Mouse (Mus musculus): ENCODE measurements around the gene Ric1. TPM values are rescaled to one million over a fixed set of nuclear protein-coding genes. Genes with fewer than 3 reads are reported as not detected.

The Ric1 gene
- 11.2 and 11.8 TPM in 2 replicates for polyA plus RNA-seq (2015; fragmentation: Nextera tagmentation; extraction: Ambion mirVana)

- WGBS, result under 1% methylated on average over 65 of the region's 80 CpGs
- Histone ChIP-seq H3K4me2 (peak within 1 kb of the TSS; percentile 81), H3K36me3 (ENCODE audit: poor library complexity, severe bottlenecking) (no peaks in the 10 kb centered on the region), H3K9ac (peak within 1 kb of the TSS; percentile 88), H3K27ac (peak within 1 kb of the TSS; percentile 87), H3K4me1 (peaks cover 15% of the 10 kb centered on the region), H3K9me3 (replicated peaks) (no peaks in the 10 kb centered on the region), H3K4me3 (peak within 1 kb of the TSS; percentile 86), H3K27me3 (no peaks in the 10 kb centered on the region)
- ATAC-seq, result peak; percentile 98
These were observed at the start of gene Ric1 for GRCm38 (mm10) chr19:29521637-29522435. Gene Ric1 (plus strand): TSS chr19:29522282.

GRCm38 (mm10) chr19:29472424-29472823 is 49.7 kb upstream of the Ric1 start:
- no peaks in the 10 kb centered on the region for H3K27me3 ChIP-seq
- H3K4me1 ChIP-seq, result peaks cover 3% of the 10 kb centered on the region; the same call in 1 of the 2 replicates
- no peaks in the 10 kb centered on the region; the same call in 1 of the 2 replicates for H3K9me3 ChIP-seq (replicated peaks)
- no peaks in the 10 kb centered on the region for H3K36me3 ChIP-seq (ENCODE audit: poor library complexity, severe bottlenecking)
- H3K9ac ChIP-seq, result no peak overlapping the region
- no peak overlapping the region for H3K4me2 ChIP-seq
- WGBS, result 88% methylated on average over 8 of the region's 8 CpGs
- no peak for ATAC-seq
- H3K27ac ChIP-seq, result no peak overlapping the region
- no peak overlapping the region for H3K4me3 ChIP-seq

- no peak for ATAC-seq
- no peaks in the 10 kb centered on the region for H3K9me3 ChIP-seq (replicated peaks)
- H3K4me1 ChIP-seq, result peaks cover 3% of the 10 kb centered on the region; the same call in 1 of the 2 replicates
- H3K36me3 ChIP-seq (ENCODE audit: poor library complexity, severe bottlenecking), result no peaks in the 10 kb centered on the region
- H3K9ac ChIP-seq, result no peak overlapping the region
- no peak overlapping the region for H3K4me2 ChIP-seq
- H3K4me3 ChIP-seq, result no peak overlapping the region
- WGBS, result 86% methylated on average over 5 of the region's 5 CpGs
- no peak overlapping the region for H3K27ac ChIP-seq
- no peaks in the 10 kb centered on the region for H3K27me3 ChIP-seq
These were observed 49.1 kb upstream of the Ric1 start for GRCm38 (mm10) chr19:29472946-29473345.

- no peak overlapping the region for H3K9ac ChIP-seq
- H3K27ac ChIP-seq, result no peak overlapping the region
- no peak for ATAC-seq
- H3K4me2 ChIP-seq, result no peak overlapping the region
- 70% methylated on average over 2 of the region's 2 CpGs for whole genome bisulfite sequencing
- H3K36me3 ChIP-seq (ENCODE audit: poor library complexity, severe bottlenecking), result no peaks in the 10 kb centered on the region
- no peak overlapping the region for H3K4me3 ChIP-seq
- peaks cover 3% of the 10 kb centered on the region; the same call in 1 of the 2 replicates for H3K4me1 ChIP-seq
- no peaks in the 10 kb centered on the region for H3K27me3 ChIP-seq
- H3K9me3 ChIP-seq (replicated peaks), result no peaks in the 10 kb centered on the region
These were observed 47.3 kb upstream of the Ric1 start for GRCm38 (mm10) chr19:29474803-29475202.

GRCm38 (mm10) chr19:29475210-29475620 is 46.9 kb upstream of the Ric1 start:
- peaks cover 3% of the 10 kb centered on the region; the same call in 1 of the 2 replicates for H3K4me1 ChIP-seq
- H3K27ac ChIP-seq, result no peak overlapping the region
- ATAC-seq, result no peak
- no peaks in the 10 kb centered on the region for H3K36me3 ChIP-seq (ENCODE audit: poor library complexity, severe bottlenecking)
- H3K27me3 ChIP-seq, result no peaks in the 10 kb centered on the region
- H3K4me3 ChIP-seq, result no peak overlapping the region
- no peak overlapping the region for H3K9ac ChIP-seq
- H3K4me2 ChIP-seq, result no peak overlapping the region
- no peaks in the 10 kb centered on the region for H3K9me3 ChIP-seq (replicated peaks)
- WGBS, result 85% methylated on average over 4 of the region's 4 CpGs

GRCm38 (mm10) chr19:29478598-29478997 is 43.5 kb upstream of the Ric1 start:
- no peaks in the 10 kb centered on the region for H3K36me3 ChIP-seq (ENCODE audit: poor library complexity, severe bottlenecking)
- no peaks in the 10 kb centered on the region for H3K27me3 ChIP-seq
- ATAC-seq, result no peak
- WGBS, result 38% methylated on average over 4 of the region's 4 CpGs
- H3K27ac ChIP-seq, result no peak overlapping the region
- no peaks in the 10 kb centered on the region for H3K9me3 ChIP-seq (replicated peaks)
- H3K9ac ChIP-seq, result no peak overlapping the region
- H3K4me3 ChIP-seq, result no peak overlapping the region
- no peaks in the 10 kb centered on the region for H3K4me1 ChIP-seq
- H3K4me2 ChIP-seq, result no peak overlapping the region

- WGBS, result 66% methylated on average over 6 of the region's 6 CpGs
- ATAC-seq, result no peak
These were observed 40.5 kb upstream of the Ric1 start for GRCm38 (mm10) chr19:29481578-29481977.

GRCm38 (mm10) chr19:29482148-29482547 is 39.9 kb upstream of the Ric1 start:
- Histone ChIP-seq H3K9me3 (replicated peaks) (no peaks in the 10 kb centered on the region), H3K4me1 (no peaks in the 10 kb centered on the region), H3K27ac (no peak overlapping the region), H3K9ac (no peak overlapping the region), H3K36me3 (ENCODE audit: poor library complexity, severe bottlenecking) (no peaks in the 10 kb centered on the region), H3K27me3 (no peaks in the 10 kb centered on the region), H3K4me3 (no peak overlapping the region), H3K4me2 (no peak overlapping the region)
- WGBS, result 78% methylated on average over 5 of the region's 5 CpGs
- ATAC-seq, result no peak

More at GRCm38 (mm10) chr19:29481578-29481977, 40.5 kb upstream of the Ric1 start:
- Histone ChIP-seq H3K4me1 (no peaks in the 10 kb centered on the region), H3K4me2 (no peak overlapping the region), H3K27me3 (no peaks in the 10 kb centered on the region), H3K9me3 (replicated peaks) (no peaks in the 10 kb centered on the region), H3K4me3 (no peak overlapping the region), H3K9ac (no peak overlapping the region), H3K27ac (no peak overlapping the region), H3K36me3 (ENCODE audit: poor library complexity, severe bottlenecking) (no peaks in the 10 kb centered on the region)

GRCm38 (mm10) chr19:29482637-29483036 is 39.4 kb upstream of the Ric1 start:
- Histone ChIP-seq H3K36me3 (ENCODE audit: poor library complexity, severe bottlenecking) (no peaks in the 10 kb centered on the region), H3K9ac (no peak overlapping the region), H3K9me3 (replicated peaks) (no peaks in the 10 kb centered on the region), H3K27ac (no peak overlapping the region), H3K4me2 (no peak overlapping the region), H3K4me3 (no peak overlapping the region), H3K27me3 (no peaks in the 10 kb centered on the region), H3K4me1 (no peaks in the 10 kb centered on the region)
- no peak for ATAC-seq
- 67% methylated on average over 3 of the region's 3 CpGs for WGBS

- Histone ChIP-seq H3K36me3 (ENCODE audit: poor library complexity, severe bottlenecking) (no peaks in the 10 kb centered on the region), H3K4me3 (no peak overlapping the region), H3K27ac (no peak overlapping the region), H3K9me3 (replicated peaks) (no peaks in the 10 kb centered on the region), H3K27me3 (no peaks in the 10 kb centered on the region), H3K4me1 (no peaks in the 10 kb centered on the region), H3K9ac (no peak overlapping the region), H3K4me2 (no peak overlapping the region)
- ATAC-seq, result no peak
- 93% methylated on average over 2 of the region's 2 CpGs for WGBS
These were observed 38.7 kb upstream of the Ric1 start for GRCm38 (mm10) chr19:29483386-29483785.

GRCm38 (mm10) chr19:29484537-29484936 is 37.5 kb upstream of the Ric1 start:
- H3K4me3 ChIP-seq, result no peak overlapping the region
- H3K9me3 ChIP-seq (replicated peaks), result no peaks in the 10 kb centered on the region
- no peak overlapping the region for H3K4me2 ChIP-seq
- H3K27me3 ChIP-seq, result no peaks in the 10 kb centered on the region
- no peak overlapping the region for H3K27ac ChIP-seq
- H3K36me3 ChIP-seq (ENCODE audit: poor library complexity, severe bottlenecking), result no peaks in the 10 kb centered on the region
- WGBS, result 64% methylated on average over 2 of the region's 2 CpGs
- H3K4me1 ChIP-seq, result no peaks in the 10 kb centered on the region
- no peak for ATAC-seq
- H3K9ac ChIP-seq, result no peak overlapping the region

- WGBS, result 92% methylated on average over 3 of the region's 3 CpGs
- no peaks in the 10 kb centered on the region for H3K4me1 ChIP-seq
- ATAC-seq, result no peak
- no peaks in the 10 kb centered on the region for H3K27me3 ChIP-seq
- H3K4me2 ChIP-seq, result no peak overlapping the region
- no peak overlapping the region for H3K27ac ChIP-seq
- no peak overlapping the region for H3K4me3 ChIP-seq
- H3K36me3 ChIP-seq (ENCODE audit: poor library complexity, severe bottlenecking), result no peaks in the 10 kb centered on the region
- no peak overlapping the region for H3K9ac ChIP-seq
- H3K9me3 ChIP-seq (replicated peaks), result no peaks in the 10 kb centered on the region
These were observed 36.7 kb upstream of the Ric1 start for GRCm38 (mm10) chr19:29485257-29485948.

Data from forebrain, embryonic 13.5 days (tissue).